Mouse (Mus musculus): ENCODE measurements around the gene Dnah17. TPM values are rescaled to one million over a fixed set of nuclear protein-coding genes. Genes with fewer than 3 reads are reported as not detected.
A peak's percentile ranks its signal among the peaks of the same experiment; 100 is the strongest.

Gene Dnah17
- total and polyA plus RNA-seq, 2 experiments = under 0.01 TPM

DNA sequence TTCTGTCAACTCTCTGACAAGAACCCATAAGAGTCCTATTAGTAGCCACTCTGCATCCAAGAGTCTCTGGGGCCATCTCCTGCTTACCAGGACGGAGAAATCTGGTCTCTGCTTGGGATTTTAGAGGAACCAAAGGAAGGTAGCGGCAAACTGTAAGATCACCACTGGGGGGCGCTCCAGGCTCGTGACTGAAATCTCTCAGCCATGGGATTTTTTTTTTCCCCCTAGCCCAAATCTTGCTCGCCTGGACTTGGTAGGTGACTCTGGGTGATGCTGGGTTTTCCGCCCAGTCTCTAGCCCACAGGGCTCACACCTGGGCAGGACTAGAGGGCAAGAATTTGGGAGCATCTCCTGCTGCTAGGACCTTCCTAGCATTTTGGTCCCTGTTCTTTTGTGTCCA lies 46.6 kb downstream of the Dnah17 start:
- Histone ChIP-seq H3K36me3 (ENCODE audit: control insufficient read depth, insufficient read depth, low read length) (no peaks in the 10 kb centered on the region), H3K4me3 (ENCODE audit: insufficient read depth, low read depth, low read length) (no peak overlapping the region), H3K4me1 (ENCODE audit: control insufficient read depth, insufficient read depth, low read length) (no peaks in the 10 kb centered on the region), H3K79me2 (ENCODE audit: control insufficient read depth, insufficient read depth, low read length) (no peaks in the 10 kb centered on the region), H3K27ac (replicated peaks; ENCODE audit: insufficient read depth, low read depth, low read length) (no peak overlapping the region), H3K9ac (ENCODE audit: low read depth, low read length) (no peak overlapping the region), H3K27me3 (ENCODE audit: control insufficient read depth, insufficient read depth, low read length) (no peaks in the 10 kb centered on the region)
- 16% methylated on average over 6 of the region's 6 CpGs for WGBS
- DNase-seq (ENCODE audit: extremely low read depth, low read depth, low spot score) = peak; percentile 5
- TF ChIP-seq CTCF (IDR thresholded peaks at IDR 0.05; ENCODE audit: low read depth, low read length) (peak; percentile 66), POLR2A (IDR thresholded peaks at IDR 0.05; ENCODE audit: extremely low read depth, insufficient read depth, low read length) (no peak)

DNA sequence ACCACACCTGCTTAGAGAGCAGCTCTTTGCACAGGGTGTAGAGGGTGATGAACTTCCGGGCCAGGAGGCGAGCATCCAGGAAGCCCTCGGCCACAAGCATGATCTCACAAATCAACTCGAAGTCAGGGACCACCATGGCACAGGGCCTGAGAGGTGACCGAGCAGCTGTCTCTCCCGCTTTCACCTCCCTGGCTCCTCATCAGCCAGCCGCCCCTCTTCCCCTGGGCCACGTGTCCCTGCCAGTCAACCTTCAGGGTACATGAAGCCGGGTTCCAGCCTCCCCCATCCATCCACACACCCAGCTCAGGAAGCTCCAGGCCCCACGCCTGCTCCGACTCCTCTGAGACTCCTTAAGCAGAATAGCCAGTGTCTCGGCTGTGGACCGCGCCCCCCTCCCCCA lies 48.1 kb downstream of the Dnah17 start:
- Histone ChIP-seq H3K27ac (replicated peaks; ENCODE audit: insufficient read depth, low read depth, low read length) (no peak overlapping the region), H3K36me3 (ENCODE audit: control insufficient read depth, insufficient read depth, low read length) (no peaks in the 10 kb centered on the region), H3K79me2 (ENCODE audit: control insufficient read depth, insufficient read depth, low read length) (no peaks in the 10 kb centered on the region), H3K4me1 (ENCODE audit: control insufficient read depth, insufficient read depth, low read length) (no peaks in the 10 kb centered on the region), H3K27me3 (ENCODE audit: control insufficient read depth, insufficient read depth, low read length) (no peaks in the 10 kb centered on the region), H3K4me3 (ENCODE audit: insufficient read depth, low read depth, low read length) (no peak overlapping the region), H3K9ac (ENCODE audit: low read depth, low read length) (no peak overlapping the region)
- 88% methylated on average over 14 of the region's 14 CpGs for WGBS
- no peak for DNase-seq (ENCODE audit: extremely low read depth, low read depth, low spot score)
- TF ChIP-seq POLR2A (IDR thresholded peaks at IDR 0.05; ENCODE audit: extremely low read depth, insufficient read depth, low read length) (no peak), CTCF (IDR thresholded peaks at IDR 0.05; ENCODE audit: low read depth, low read length) (no peak)

DNA sequence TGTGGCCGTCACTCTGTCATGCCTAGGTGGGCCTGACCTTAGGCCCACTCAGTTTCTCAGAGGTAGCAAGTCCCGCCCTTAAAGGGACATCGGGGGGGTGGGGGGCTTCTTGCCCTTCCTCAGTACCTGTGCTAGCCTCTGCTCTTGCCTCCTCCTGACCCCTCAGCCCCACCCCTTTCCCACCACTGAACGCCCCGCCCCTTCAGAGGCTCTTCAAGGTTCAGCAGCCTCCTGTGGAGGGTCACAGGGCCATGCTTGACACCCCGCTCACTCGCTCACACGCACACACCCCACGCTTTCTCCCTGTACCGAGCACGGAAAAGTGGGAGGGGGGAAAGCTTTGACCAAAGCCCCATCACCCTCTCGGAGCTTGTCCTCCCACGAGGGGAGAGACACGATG lies 50.7 kb downstream of the Dnah17 start:
- H3K9ac ChIP-seq (ENCODE audit: low read depth, low read length) = no peak overlapping the region
- H3K27ac ChIP-seq (replicated peaks; ENCODE audit: insufficient read depth, low read depth, low read length) = no peak overlapping the region
- no peak overlapping the region for H3K4me3 ChIP-seq (ENCODE audit: insufficient read depth, low read depth, low read length)
- H3K27me3 ChIP-seq (ENCODE audit: control insufficient read depth, insufficient read depth, low read length) = no peaks in the 10 kb centered on the region
- TF ChIP-seq POLR2A (IDR thresholded peaks at IDR 0.05; ENCODE audit: extremely low read depth, insufficient read depth, low read length) (no peak), CTCF (IDR thresholded peaks at IDR 0.05; ENCODE audit: low read depth, low read length) (no peak)
- H3K79me2 ChIP-seq (ENCODE audit: control insufficient read depth, insufficient read depth, low read length) = no peaks in the 10 kb centered on the region
- WGBS = 90% methylated on average over 14 of the region's 14 CpGs
- DNase-seq (ENCODE audit: extremely low read depth, low read depth, low spot score) = no peak
- no peaks in the 10 kb centered on the region for H3K4me1 ChIP-seq (ENCODE audit: control insufficient read depth, insufficient read depth, low read length)
- no peaks in the 10 kb centered on the region for H3K36me3 ChIP-seq (ENCODE audit: control insufficient read depth, insufficient read depth, low read length)

DNA sequence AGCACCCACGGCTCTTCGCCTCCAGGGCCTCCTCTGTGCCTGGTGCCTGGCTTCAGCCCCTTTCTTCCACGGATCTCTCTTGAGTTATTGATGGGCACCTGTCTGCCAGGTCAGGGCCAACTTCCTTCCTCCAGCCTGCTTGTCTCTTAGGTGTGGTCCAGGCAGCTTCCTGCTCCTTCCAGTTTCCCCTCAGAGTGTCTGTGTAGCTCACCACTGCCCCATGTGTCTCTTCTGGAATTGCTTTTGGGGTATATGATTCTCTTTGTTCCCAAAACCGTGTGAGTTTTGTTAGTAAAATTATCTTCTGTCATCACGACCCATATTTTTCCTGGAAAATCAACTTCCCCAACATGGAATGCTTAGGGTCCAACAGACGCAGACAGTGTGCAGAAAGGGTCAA lies 53.5 kb downstream of the Dnah17 start:
- no peak for TF ChIP-seq CTCF (IDR thresholded peaks at IDR 0.05; ENCODE audit: low read depth, low read length)
- no peak for TF ChIP-seq POLR2A (IDR thresholded peaks at IDR 0.05; ENCODE audit: extremely low read depth, insufficient read depth, low read length)
- no peaks in the 10 kb centered on the region for H3K36me3 ChIP-seq (ENCODE audit: control insufficient read depth, insufficient read depth, low read length)
- H3K79me2 ChIP-seq (ENCODE audit: control insufficient read depth, insufficient read depth, low read length) = no peaks in the 10 kb centered on the region
- no peak overlapping the region for H3K27ac ChIP-seq (replicated peaks; ENCODE audit: insufficient read depth, low read depth, low read length)
- DNase-seq (ENCODE audit: extremely low read depth, low read depth, low spot score) = no peak
- WGBS = 77% methylated on average over 6 of the region's 6 CpGs
- H3K27me3 ChIP-seq (ENCODE audit: control insufficient read depth, insufficient read depth, low read length) = no peaks in the 10 kb centered on the region
- H3K4me3 ChIP-seq (ENCODE audit: insufficient read depth, low read depth, low read length) = no peak overlapping the region
- no peaks in the 10 kb centered on the region for H3K4me1 ChIP-seq (ENCODE audit: control insufficient read depth, insufficient read depth, low read length)
- no peak overlapping the region for H3K9ac ChIP-seq (ENCODE audit: low read depth, low read length)

DNA sequence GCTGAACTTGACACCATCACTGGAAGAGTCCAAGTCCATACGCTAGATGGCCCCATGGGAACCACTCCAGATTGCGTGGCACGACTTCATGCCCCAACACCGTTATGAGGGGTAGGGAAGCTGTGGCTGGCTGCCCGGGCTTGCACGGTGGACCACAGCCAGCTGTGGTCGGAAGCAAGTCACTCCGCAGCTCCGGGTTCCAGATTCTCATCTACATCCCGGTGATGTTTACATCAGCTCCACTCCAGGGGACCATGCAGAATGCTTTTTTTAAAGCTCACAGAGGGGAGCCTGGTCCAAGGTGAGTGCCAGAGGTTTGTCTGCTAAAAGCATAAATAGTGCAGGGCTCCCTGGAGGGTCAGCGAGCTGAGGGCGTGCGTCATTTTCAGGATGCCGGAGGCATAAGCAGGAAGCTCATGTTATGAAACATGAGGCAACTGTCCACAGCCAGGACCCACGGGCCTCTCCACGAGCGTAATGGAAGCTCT lies 55.4 kb downstream of the Dnah17 start:
- TF ChIP-seq CTCF (IDR thresholded peaks at IDR 0.05; ENCODE audit: low read depth, low read length) (no peak), POLR2A (IDR thresholded peaks at IDR 0.05; ENCODE audit: extremely low read depth, insufficient read depth, low read length) (no peak)
- Histone ChIP-seq H3K36me3 (ENCODE audit: control insufficient read depth, insufficient read depth, low read length) (no peaks in the 10 kb centered on the region), H3K27me3 (ENCODE audit: control insufficient read depth, insufficient read depth, low read length) (no peaks in the 10 kb centered on the region), H3K9ac (ENCODE audit: low read depth, low read length) (no peak overlapping the region), H3K4me3 (ENCODE audit: insufficient read depth, low read depth, low read length) (no peak overlapping the region), H3K27ac (replicated peaks; ENCODE audit: insufficient read depth, low read depth, low read length) (no peak overlapping the region), H3K4me1 (ENCODE audit: control insufficient read depth, insufficient read depth, low read length) (no peaks in the 10 kb centered on the region), H3K79me2 (ENCODE audit: control insufficient read depth, insufficient read depth, low read length) (no peaks in the 10 kb centered on the region)
- no peak for DNase-seq (ENCODE audit: extremely low read depth, low read depth, low spot score)
- WGBS = 80% methylated on average over 17 of the region's 17 CpGs

DNA sequence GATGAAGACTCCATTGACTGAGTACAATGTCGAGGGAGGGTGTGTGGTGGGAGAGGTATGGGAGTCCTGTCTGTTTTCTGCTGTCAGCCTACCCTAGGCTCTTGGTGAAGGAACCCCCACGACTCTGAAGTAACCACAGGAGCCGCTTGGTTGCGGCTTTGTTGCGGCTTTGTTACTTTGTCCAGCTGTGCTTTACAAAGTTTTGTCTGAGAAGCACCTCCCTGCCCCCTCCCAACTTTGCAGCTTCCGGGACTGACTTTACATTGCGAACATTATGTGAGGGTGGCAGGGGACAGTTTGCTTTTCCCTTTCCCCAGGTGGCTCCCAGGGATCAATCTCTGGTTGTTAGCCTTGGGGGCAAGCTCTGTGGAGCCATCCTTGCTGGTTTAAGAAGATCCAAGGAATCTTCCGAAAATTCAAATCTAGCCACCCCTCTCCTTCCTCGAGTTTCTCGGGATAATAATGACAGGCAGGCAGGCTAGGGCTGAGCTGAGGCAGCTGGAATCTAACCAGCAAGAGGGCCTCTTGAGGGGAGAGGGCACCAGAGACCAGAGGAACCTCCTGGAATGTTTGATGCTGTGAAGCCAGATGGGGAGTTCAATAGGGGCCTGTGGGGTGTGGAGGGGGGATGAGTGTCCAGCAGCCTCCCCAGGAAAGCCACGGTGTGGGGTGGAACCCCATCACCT lies 59.1 kb downstream of the Dnah17 start:
- no peaks in the 10 kb centered on the region for H3K27me3 ChIP-seq (ENCODE audit: control insufficient read depth, insufficient read depth, low read length)
- no peak for DNase-seq (ENCODE audit: extremely low read depth, low read depth, low spot score)
- TF ChIP-seq POLR2A (IDR thresholded peaks at IDR 0.05; ENCODE audit: extremely low read depth, insufficient read depth, low read length) (no peak), CTCF (IDR thresholded peaks at IDR 0.05; ENCODE audit: low read depth, low read length) (no peak)
- no peak overlapping the region for H3K4me3 ChIP-seq (ENCODE audit: insufficient read depth, low read depth, low read length)
- no peaks in the 10 kb centered on the region for H3K79me2 ChIP-seq (ENCODE audit: control insufficient read depth, insufficient read depth, low read length)
- H3K27ac ChIP-seq (replicated peaks; ENCODE audit: insufficient read depth, low read depth, low read length) = no peak overlapping the region
- no peaks in the 10 kb centered on the region for H3K4me1 ChIP-seq (ENCODE audit: control insufficient read depth, insufficient read depth, low read length)
- no peak overlapping the region for H3K9ac ChIP-seq (ENCODE audit: low read depth, low read length)
- WGBS = 65% methylated on average over 11 of the region's 11 CpGs
- no peaks in the 10 kb centered on the region for H3K36me3 ChIP-seq (ENCODE audit: control insufficient read depth, insufficient read depth, low read length)
